Mouse (Mus musculus) urinary bladder, postnatal 0 days (tissue): ENCODE measurements around the gene Gm16427. TPM values are rescaled to one million over a fixed set of nuclear protein-coding genes. Genes with fewer than 3 reads are reported as not detected.

ENCODE experiments used
- polyA plus RNA-seq: library from polyadenylated mRNA; unstranded; fragments of >200 nt; fragmentation: Nextera tagmentation; extraction: Ambion mirVana; gene quantifications from 2 replicates; pipeline ENCODE4 v1.2.1, GENCODE M21; 2015

Gm16427 gene
- not detected in 2 replicates for polyA plus RNA-seq

GRCm38 (mm10) chr5:93540100-93540499 is at the start of gene Gm16427:
Gene Gm16427 (minus strand): TSS chr5:93540200.

Other genes starting within 250 kb of the Gm16427 start
- not detected in 2 replicates for gene C87414, start 131.4 kb upstream of the Gm16427 start, polyA plus RNA-seq